Mouse (Mus musculus): ENCODE data around the gene S100pbp.

The S100pbp gene

DNA sequence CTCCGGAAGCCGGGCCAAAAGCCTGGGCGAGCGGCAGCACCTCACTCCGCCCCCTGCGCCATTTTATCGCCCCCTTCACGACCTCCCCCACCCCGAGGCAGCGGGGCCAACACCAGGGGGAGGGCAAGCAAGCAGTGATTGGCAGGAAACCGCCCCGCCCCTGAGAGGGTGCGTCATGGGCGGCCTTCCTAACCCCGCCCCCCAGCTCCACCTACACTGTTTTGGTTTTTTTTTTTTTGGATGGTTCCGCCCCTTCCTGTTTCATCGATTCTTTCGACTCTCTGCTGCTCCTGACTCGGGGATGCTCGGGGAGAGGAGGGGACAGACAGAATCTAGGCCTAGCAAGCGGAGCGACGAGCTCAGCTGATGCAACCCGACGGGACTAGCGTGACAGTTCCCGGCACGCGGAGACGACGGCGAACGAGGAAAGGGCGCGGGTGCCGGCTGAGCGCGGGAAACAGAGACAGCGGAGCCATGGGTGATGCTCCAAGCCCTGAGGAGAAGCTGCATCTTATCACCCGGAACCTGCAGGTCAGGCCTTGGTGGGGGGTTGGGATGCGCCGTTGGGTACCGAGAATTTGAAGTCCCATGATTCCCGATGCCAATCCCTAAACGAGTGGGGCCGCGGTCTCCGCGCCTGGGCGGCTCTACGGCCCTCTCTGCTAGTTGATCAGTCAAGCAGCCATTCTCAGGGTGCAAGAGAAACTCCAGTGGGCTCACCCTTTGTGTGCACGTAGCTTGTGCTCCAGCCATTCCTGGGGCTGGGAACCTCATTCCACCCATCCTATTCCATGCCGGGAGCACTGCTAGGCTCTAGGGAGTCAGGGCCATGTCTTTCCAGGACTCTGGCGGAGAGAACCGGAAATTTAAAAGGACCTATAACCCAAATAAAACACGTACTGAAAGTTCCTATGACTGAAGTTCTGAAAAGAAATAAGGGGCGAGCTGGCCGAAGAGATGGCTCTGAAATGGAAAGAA lies at the start of gene S100pbp, which contains the start of gene Yars:
S100pbp (minus strand) TSS at position 186 of the 978 bp plus-strand sequence.
Yars (plus strand) TSS at position 219 of the 978 bp plus-strand sequence.
- DNase-seq: peak; percentile 98

- peak; percentile 80 for DNase-seq
Measured at GRCm38 (mm10) chr4:129239075-129239474, 49.5 kb upstream of the S100pbp start.

- DNase-seq: no peak
Measured at GRCm38 (mm10) chr4:129238579-129239016, 49.1 kb upstream of the S100pbp start.

DNA sequence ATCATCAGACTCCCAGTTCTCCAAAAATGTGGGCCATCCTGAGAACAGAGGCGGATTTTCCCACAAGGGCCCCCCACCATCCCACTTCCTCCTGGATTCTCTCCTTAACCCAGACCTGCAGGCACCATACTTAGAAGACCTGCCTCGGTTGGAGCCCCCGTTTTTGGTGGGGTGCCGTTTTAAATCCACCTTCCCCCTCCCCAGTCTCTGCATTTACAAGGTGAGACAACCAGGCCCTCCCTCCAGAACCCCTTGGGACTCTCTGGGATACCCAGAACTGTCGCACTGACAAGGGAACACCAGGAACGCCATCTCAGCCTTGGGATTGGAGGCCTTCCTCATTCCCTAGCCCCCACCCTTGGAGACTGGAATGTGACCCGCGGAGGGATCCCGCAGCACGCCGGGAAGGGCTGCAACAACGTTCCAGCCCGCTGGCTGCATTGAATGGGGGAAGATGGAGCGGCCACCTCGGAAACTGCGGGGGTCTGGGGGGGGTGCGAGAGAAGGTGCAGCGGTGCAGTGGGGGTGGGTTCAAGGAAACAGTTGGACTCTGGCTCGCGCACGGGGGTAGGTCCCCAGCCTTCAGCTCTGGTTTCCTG lies 48.4 kb upstream of the S100pbp start:
- no peak for DNase-seq

DNA sequence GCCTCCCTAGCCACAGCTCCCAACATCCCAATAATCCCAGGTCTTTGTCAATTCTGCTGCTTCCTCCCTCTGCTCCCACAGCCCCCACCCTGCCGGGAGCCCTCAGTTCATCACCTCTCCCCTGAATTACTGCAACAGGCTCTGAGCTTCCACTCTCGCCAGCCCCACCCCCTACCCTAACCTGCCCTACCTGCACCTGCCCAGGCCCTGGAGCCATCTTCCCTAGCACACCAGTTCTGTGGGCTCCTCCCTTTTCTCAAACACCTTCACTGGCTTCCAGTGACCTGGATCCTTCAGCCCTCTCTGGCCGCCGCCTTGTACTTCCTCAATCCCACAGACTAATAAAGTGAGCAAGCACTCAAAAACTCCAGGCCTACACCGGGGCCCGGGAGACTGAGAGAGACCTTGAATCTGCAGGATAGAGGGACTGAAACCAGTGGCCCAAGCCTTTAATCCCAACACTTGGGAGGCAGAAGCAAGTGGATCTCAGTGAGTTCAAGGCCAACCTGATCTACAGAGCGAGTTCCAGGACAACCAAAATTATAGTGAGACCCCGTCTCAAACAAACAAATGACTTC lies 46.8 kb upstream of the S100pbp start:
- no peak for DNase-seq

DNA sequence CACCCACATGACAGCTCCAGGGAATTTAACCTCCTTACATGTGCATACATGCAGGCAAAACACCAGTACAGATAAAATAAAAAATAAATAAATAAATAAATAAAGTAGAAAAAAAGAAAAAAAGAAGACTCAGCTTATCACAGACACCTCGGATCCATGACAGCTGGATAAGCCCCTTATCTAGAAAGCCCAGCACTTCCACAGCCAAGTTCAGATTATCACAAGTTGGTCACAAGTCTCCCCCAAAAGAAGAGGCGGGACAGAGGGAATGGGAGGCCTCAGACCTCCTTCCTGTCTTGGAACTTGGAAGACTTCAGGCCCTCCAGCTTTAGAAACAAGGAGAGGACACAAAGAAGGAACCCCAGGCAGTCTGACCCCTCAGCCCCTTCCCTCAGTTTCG lies 45.6 kb upstream of the S100pbp start:
- no peak for DNase-seq

DNA sequence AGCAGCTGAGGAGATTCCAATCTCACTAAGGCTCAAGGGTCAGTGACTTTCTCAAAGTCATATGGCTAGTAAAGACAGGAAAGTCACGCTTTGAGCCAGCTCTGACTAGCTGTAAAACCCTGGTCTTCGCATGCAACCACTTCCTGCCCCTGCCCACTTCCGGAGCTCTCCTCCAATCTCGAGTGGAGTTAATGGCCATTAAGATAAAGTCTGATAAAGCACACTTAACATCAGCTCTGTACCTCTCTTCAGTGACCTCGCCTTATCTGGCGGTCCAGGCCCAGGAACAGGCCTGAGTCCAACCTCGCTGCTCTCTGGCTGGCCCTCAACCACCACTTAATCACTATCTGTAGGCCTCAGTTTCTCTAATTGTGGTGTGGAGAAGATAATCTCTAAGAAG lies 45.0 kb upstream of the S100pbp start:
- DNase-seq: peak; percentile 34

DNA sequence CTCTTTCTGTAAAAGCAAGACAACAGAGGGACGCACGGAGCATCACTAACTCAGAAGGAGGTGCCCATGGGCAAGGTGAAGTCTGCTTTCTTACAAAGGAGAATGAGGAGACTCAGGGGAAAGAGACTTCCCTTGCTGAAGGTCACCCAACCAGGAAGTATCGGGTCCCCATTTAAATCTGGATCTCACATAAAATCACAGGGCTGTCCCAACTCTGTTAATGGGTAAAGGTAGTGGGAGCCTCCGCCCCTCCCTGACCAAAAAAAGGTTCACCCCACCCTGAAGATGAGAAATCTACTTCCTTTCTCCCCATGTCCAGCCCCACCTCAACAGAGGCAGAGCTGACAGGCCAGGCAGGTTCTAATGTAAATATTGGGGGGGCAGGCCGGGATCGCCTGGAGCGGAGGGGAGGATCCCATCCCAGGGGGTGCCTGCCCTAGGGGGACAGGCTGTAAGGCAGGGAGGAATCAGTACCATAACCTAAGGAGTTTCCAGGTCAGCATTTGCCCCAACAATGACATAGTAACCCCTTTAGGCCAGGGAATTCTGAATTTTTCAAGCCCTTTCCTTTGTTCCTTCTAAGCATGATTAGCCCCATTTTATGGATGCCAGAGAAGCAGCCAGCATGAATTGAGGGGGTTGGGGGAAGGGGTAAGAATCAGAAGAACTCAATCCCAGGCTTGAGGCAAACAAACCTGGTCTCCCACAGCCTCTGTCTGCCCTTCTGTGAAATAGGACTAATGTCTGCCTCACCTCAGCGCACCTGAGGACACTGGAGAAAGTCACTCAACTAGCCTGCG lies 43.2 kb upstream of the S100pbp start:
- DNase-seq: no peak

DNA sequence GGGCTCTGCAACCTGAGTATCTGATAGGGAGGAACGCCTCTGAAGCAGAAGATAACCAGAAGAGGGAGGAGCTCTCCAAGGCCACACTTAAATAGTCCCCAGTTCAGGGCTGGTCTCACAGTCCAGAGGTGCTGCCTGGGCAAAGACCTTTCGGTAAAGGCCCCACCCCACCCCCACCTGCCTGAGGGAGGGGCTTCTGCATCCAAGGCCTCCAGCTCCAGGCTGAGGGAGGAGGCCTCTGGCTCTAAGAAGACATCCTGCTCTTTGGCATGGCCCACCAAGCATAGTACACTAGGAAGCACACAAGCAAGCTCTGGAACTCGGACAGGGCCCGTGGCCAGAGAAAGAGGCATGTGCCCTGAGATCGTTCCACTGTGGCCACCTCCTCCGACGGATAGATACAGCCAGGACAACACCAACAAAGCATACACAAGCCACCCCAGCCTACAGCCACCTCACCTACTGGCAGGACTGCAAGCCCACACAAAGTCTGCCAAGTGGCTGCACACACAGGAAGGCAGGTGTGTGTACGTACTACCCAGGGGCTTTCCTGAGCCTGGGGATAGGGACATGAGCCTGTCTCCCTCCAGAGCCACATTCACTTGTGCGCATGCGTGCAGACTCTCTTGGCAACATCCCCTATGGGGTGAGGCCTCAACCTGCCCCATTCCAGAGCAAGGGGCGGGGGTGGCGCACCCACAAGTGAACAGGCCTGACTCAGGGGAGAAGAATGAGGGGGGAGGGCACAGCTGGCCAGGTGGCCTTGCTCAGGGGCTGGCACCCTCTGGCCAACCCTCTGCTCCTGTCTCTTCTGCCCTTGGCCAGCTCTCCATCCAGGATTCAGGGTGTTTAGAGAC lies 42.3 kb upstream of the S100pbp start:
- DNase-seq: peak; percentile 77

DNA sequence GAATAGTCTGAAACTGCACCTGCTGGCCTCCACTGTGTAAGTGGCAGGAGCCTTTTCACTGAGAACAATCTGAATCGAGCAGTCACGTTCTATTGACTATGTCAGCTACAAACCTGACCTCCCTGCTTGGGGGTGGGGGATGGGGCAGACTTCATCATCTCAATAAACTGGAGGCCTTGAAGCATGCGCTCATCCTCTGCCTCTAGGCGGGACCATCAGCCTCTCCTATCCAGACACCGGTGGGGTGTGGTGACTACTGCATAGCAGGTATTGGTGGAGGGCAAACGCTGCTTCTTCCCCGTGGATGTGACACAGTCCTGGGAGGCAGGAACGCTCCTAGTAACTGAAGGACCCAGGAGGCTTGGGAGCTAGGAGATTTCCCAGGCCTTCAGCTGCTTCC lies 41.4 kb upstream of the S100pbp start:
- DNase-seq: no peak

- DNase-seq: peak; percentile 34
Measured at GRCm38 (mm10) chr4:129227985-129228381, 38.5 kb upstream of the S100pbp start.

- DNase-seq: peak; percentile 54
Measured at GRCm38 (mm10) chr4:129227170-129227984, 37.9 kb upstream of the S100pbp start.

GRCm38 (mm10) chr4:129226441-129226963 lies 37.0 kb upstream of the S100pbp start:
- DNase-seq: peak; percentile 64

DNA sequence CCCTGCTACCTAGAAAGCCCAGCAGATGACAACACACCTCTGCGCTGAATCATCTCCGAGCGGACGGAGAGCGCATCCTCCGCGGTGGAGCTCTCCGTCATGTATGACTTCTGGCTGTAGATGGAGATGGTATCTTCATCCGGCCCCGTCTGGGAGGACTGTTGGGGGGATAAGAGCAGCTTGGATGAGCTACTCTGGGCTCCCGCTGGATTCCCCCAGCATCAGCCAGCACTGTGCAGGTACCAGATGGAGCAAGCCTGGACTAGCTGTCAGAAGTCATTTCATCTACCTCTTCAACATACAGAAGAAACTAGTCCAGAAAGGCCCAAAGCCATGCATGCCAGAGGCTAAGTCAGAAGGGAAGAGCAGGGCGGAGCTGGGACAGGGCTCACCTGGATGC lies 35.8 kb upstream of the S100pbp start:
- no peak for DNase-seq

DNA sequence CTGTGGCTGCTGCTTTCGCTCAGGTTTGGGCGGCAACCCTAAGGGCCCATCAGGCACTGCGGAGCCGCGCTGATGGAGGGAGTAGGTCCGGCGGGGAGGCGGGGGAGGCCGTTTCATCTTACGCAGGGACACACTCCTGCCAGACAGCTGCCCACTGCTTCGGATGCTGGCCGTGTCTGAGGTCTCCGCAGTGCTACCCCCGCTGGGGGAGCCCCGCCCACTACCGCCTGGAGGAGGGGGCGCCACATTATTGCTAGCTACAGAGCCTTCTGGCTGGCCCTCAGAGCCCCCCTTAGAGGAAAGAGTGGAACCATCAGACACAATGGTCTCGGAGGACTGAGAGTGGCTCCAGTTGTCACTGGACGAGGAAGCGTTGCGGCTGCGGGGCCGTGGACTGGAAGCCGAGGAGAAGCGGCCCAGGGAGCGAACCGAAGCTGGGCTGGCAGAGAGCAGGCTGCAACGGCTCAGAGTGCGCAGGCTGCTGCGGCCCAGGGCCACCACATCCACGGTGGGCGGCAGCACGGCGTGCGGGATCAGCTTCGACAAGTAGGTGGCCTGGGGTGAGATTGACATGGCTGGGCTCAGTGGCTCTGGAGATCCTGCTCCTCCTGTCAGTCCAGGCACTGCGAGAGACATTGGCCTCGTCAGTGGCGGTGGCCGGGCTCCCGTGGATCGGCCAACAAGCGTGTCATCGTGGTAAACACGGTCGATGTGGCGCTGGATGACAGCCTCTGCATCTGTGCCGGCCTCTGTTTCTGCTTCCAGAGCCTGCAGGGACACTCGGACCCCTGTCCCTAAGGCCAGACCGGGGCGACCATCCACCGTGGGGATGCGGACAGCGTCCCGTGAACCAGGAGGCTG lies 34.1 kb upstream of the S100pbp start:
- DNase-seq: no peak

GRCm38 (mm10) chr4:129222019-129222925 lies 32.7 kb upstream of the S100pbp start:
- DNase-seq: no peak

DNA sequence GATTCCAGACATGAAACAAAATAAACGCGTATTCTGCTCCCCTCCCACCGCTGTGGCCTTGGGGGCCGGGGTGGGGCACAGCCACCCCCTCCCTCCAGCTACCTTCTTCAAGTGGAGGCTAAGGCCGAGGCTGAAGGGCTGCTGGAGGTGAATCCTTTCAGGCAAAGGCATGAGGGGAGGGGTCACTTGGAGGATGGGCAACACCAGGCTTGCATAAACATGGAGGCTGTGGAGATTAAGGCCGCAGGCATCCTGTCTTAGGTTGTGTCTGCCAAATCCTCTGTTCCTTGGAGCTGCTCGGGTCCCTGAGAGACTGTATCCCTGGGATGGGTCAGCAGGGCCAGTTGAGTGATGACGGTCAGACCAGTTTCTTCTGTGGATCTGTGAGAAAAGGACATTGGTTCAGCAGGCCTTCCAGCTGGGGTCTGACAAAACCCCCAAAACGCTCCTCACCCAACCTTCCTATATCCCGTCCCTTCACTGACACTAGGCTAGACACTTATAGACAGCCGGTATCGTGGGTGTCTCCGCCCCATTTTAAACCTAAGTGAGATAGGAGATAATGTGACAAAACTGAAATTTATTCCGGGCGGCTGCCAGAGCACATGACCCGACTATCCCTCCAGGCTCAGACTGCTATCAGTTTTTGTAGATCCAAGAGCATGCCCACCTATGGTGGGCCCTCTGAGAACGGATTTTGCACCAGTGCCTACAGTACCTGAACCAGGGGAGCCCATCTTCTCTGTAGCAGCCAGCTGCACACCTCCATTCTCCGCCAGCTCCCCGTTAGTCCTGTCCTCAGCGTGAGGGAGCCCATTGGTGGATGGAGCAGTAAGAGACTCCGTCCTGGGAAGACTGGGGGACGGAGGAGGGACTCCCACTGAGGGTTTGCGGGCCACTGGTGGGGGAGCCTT lies 31.8 kb upstream of the S100pbp start:
- no peak for DNase-seq

All from kidney, adult 18-20 months (tissue).